Mouse (Mus musculus) hindbrain, embryonic 12.5 days (tissue): ENCODE results near the gene Klf3. TPM values are rescaled to one million over a fixed set of nuclear protein-coding genes. Genes with fewer than 3 reads are reported as not detected.
A peak's percentile ranks its signal among the peaks of the same experiment; 100 is the strongest.

Experiments
- ATAC-seq: fragments of 200-750 bp; cut with Nextera tagmentation; 2 replicates; pipeline ENCODE4 v1.8.0; 2017; ENCODE audit warnings: moderate TSS enrichment; ENCODE audit not compliant: low FRiP score
- H3K27ac ChIP-seq: fragments of 300-500 bp; sonication (generic); 2 replicates; pipeline ENCODE4 v1.5.1; 2016; ENCODE audit warnings: mild to moderate bottlenecking
- H3K27me3 ChIP-seq: fragments of 300-500 bp; sonication (generic); 2 replicates; pipeline ENCODE4 v1.6.1; 2016; ENCODE audit warnings: mild to moderate bottlenecking
- H3K36me3 ChIP-seq: fragments of 300-500 bp; sonication (generic); 2 replicates; pipeline ENCODE4 v1.6.1; 2016; ENCODE audit warnings: mild to moderate bottlenecking
- H3K4me1 ChIP-seq: fragments of 300-500 bp; sonication (generic); 2 replicates; pipeline ENCODE4 v1.6.1; 2016
- H3K4me2 ChIP-seq: fragments of 300-500 bp; sonication (generic); replicated peaks from 2 replicates; pipeline ENCODE4 v1.6.1; 2016; ENCODE audit warnings: mild to moderate bottlenecking
- H3K4me3 ChIP-seq: fragments of 300-500 bp; sonication (generic); 2 replicates; pipeline ENCODE4 v1.5.1; 2016; ENCODE audit warnings: mild to moderate bottlenecking
- H3K9ac ChIP-seq: fragments of 300-500 bp; sonication (generic); 2 replicates; pipeline ENCODE4 v1.6.1; 2016; ENCODE audit warnings: mild to moderate bottlenecking, moderate library complexity
- H3K9me3 ChIP-seq: fragments of 300-500 bp; sonication (generic); replicated peaks from 2 replicates; pipeline ENCODE4 v1.6.1; 2016; ENCODE audit warnings: mild to moderate bottlenecking
- WGBS: fragments of 180-500 bp; shearing (Covaris S2); methylation state at CpG from one replicate; pipeline ENCODE4 v1.1.7; 2016; 5-methylcytosine and 5-hydroxymethylcytosine counted together
- polyA plus RNA-seq: library from polyadenylated mRNA; unstranded; fragments of >200 nt; fragmentation: Nextera tagmentation; extraction: Ambion mirVana; gene quantifications from 2 replicates; pipeline ENCODE4 v1.2.1, GENCODE M21; 2016

Gene Klf3
- polyA plus RNA-seq, 1 experiment from 2014 or later, result 44.6 TPM

DNA sequence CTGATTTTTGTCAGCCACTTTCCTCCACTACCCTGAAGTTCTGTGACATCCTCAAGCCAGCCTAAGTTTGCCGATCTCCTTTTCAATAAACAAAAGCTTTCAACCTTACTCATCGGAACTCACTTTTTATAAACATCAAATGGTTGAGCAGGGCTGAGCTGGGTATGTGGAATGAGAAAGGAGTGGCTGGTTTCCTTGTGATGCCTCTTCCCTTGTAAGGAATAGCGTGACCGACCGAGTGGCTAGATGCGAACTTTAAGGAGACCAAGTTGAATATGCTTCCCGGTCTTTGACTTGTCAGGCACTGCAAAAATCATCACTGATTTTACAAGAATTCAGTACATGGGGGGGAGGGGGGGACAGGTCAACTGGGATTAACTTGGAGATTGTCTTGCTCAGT, 46.7 kb downstream of the Klf3 start:
- WGBS, result 87% methylated on average over 7 of the region's 7 CpGs
- H3K4me1 ChIP-seq, result no peaks in the 10 kb centered on the region
- H3K9me3 ChIP-seq, result peaks cover 7% of the 10 kb centered on the region; the same call in 1 of the 2 replicates
- H3K4me2 ChIP-seq, result no peak overlapping the region
- no peaks in the 10 kb centered on the region for H3K36me3 ChIP-seq
- no peaks in the 10 kb centered on the region for H3K27me3 ChIP-seq
- no peak for ATAC-seq
- H3K27ac ChIP-seq, result no peak overlapping the region
- H3K4me3 ChIP-seq, result no peak overlapping the region
- H3K9ac ChIP-seq, result no peak overlapping the region

GRCm38 (mm10) chr5:64852656-64853398, 49.6 kb downstream of the Klf3 start:
- H3K9me3 ChIP-seq, result peaks cover 10% of the 10 kb centered on the region; the same call in 1 of the 2 replicates
- 66% methylated on average over 5 of the region's 5 CpGs for WGBS
- no peak for ATAC-seq
- no peaks in the 10 kb centered on the region for H3K27me3 ChIP-seq
- no peak overlapping the region for H3K4me3 ChIP-seq
- H3K9ac ChIP-seq, result no peak overlapping the region
- H3K4me2 ChIP-seq, result no peak overlapping the region
- H3K4me1 ChIP-seq, result no peaks in the 10 kb centered on the region
- H3K36me3 ChIP-seq, result no peaks in the 10 kb centered on the region
- H3K27ac ChIP-seq, result no peak overlapping the region

DNA sequence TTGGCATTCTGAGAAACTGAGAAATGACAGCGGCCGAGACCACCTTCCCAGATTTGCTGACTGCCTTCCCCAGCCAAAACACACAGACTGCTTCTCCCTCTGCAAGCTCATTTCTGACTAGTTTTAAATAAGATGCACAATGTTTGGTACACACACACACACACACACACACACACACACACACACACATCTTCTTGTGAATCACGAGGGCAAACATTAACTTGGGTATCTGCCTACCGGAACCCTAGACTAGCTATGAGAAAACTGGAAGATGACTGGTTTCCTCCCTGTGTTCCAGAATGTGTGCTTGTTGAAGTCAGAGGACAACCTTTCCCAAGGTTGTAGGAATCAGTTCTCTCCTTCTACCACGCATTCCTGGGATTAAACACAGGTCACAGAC, 50.2 kb downstream of the Klf3 start:
- H3K9me3 ChIP-seq, result peaks cover 10% of the 10 kb centered on the region; the same call in 1 of the 2 replicates
- H3K27ac ChIP-seq, result no peak overlapping the region
- no peak overlapping the region for H3K4me3 ChIP-seq
- 92% methylated on average over 5 of the region's 5 CpGs for WGBS
- H3K27me3 ChIP-seq, result no peaks in the 10 kb centered on the region
- ATAC-seq, result no peak
- H3K9ac ChIP-seq, result no peak overlapping the region
- no peaks in the 10 kb centered on the region for H3K4me1 ChIP-seq
- H3K4me2 ChIP-seq, result no peak overlapping the region
- no peaks in the 10 kb centered on the region for H3K36me3 ChIP-seq

DNA sequence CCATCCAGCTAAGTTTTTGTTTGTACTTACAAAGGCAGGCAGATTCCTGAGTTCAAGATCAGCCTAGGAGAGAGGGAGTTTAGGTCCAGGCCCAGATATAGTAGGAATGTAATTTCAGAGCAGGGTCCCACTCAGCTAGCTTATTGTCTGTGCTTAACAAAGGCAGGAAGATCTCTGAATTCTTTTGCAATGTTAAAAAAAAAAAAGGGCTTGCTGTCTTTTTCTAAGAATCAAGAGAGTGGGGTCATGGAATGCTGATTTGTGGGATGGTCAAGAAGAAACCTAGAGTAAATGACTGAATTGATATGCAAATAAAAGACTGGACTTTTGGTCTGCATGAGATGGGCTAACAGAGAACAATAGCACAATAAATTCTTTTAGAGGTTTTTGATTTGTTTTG, 52.0 kb downstream of the Klf3 start:
- no peak for ATAC-seq
- Histone ChIP-seq H3K4me1 (no peaks in the 10 kb centered on the region), H3K9me3 (peaks cover 10% of the 10 kb centered on the region; the same call in 1 of the 2 replicates)

GRCm38 (mm10) chr5:64860900-64861470, 57.8 kb downstream of the Klf3 start:
- Histone ChIP-seq H3K9me3 (no peaks in the 10 kb centered on the region), H3K27ac (no peak overlapping the region), H3K4me3 (no peak overlapping the region), H3K9ac (no peak overlapping the region), H3K27me3 (no peaks in the 10 kb centered on the region), H3K36me3 (no peaks in the 10 kb centered on the region), H3K4me2 (no peak overlapping the region), H3K4me1 (peaks cover 17% of the 10 kb centered on the region; the same call in 1 of the 2 replicates)
- ATAC-seq, result no peak
- 63% methylated on average over 5 of the region's 5 CpGs for WGBS

More for the DNA sequence above, 52.0 kb downstream of the Klf3 start:
- no peak overlapping the region for H3K4me2 ChIP-seq
- no peak overlapping the region for H3K9ac ChIP-seq
- H3K36me3 ChIP-seq, result no peaks in the 10 kb centered on the region
- H3K27me3 ChIP-seq, result no peaks in the 10 kb centered on the region
- H3K27ac ChIP-seq, result no peak overlapping the region
- H3K4me3 ChIP-seq, result no peak overlapping the region

- Histone ChIP-seq H3K9me3 (no peaks in the 10 kb centered on the region), H3K9ac (no peak overlapping the region), H3K36me3 (no peaks in the 10 kb centered on the region), H3K4me2 (no peak overlapping the region), H3K4me3 (no peak overlapping the region), H3K4me1 (peaks cover 17% of the 10 kb centered on the region; the same call in 1 of the 2 replicates), H3K27ac (0 out of 2 replicates have a peak overlapping the region, but pooled peaks have one; percentile 5), H3K27me3 (no peaks in the 10 kb centered on the region)
- ATAC-seq, result no peak
- WGBS, result 68% methylated on average over 17 of the region's 17 CpGs
Measured at GRCm38 (mm10) chr5:64861471-64862199, 58.4 kb downstream of the Klf3 start.

DNA sequence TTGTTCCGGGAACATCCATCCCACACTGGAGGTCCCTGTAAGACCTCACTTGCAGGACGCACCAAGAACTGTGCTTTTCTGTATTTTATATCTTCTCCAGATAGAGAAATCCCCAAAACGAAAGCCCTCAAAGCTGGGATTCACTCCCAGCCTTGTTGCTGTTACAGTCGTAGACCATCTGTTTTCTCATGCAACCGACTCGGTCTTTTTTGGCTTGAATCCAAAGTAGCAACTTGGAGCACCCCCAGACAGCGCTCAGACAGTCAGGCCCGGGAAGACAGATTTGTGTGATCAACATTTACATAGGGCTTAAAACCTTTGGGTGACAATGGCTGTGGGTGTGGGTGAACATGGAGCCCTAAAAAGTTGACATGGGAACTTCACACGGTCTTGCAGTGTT, 59.1 kb downstream of the Klf3 start:
- H3K9ac ChIP-seq, result no peak overlapping the region
- no peak overlapping the region for H3K4me2 ChIP-seq
- H3K4me3 ChIP-seq, result no peak overlapping the region
- peaks cover 17% of the 10 kb centered on the region; the same call in 1 of the 2 replicates for H3K4me1 ChIP-seq
- H3K36me3 ChIP-seq, result no peaks in the 10 kb centered on the region
- 0 out of 2 replicates have a peak, but pooled peaks have one; percentile 19 for ATAC-seq
- H3K9me3 ChIP-seq, result no peaks in the 10 kb centered on the region
- WGBS, result 73% methylated on average over 9 of the region's 9 CpGs
- H3K27me3 ChIP-seq, result no peaks in the 10 kb centered on the region
- no peak overlapping the region for H3K27ac ChIP-seq

DNA sequence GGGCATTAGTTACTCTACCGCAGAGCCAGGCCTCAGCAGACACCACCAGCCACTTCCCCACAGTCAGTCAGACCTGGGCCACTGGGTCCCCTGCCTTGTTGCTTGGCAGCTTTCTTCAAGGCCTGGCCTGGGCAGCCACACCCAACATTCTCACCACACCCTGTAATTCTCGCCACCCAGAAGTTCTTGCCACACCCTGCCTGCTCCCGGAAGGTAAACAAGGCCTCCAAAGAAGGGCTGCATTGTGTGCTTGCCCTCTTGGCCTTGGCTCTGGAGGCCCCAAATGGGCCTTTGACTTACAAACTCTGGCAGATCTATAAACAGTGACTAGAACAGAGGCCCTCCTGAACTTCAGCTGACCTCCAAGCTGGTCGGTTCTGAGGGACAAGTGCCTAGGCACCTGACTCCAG, 61.5 kb downstream of the Klf3 start:
- H3K4me3 ChIP-seq, result no peak overlapping the region
- no peak overlapping the region for H3K27ac ChIP-seq
- no peak overlapping the region for H3K4me2 ChIP-seq
- no peaks in the 10 kb centered on the region for H3K36me3 ChIP-seq
- no peaks in the 10 kb centered on the region for H3K27me3 ChIP-seq
- H3K4me1 ChIP-seq, result peaks cover 17% of the 10 kb centered on the region; the same call in 1 of the 2 replicates
- H3K9ac ChIP-seq, result no peak overlapping the region
- WGBS, result 46% methylated on average over 4 of the region's 4 CpGs
- no peak for ATAC-seq
- 0 out of 2 replicates have a peak, but pooled peaks cover 4% of the 10 kb centered on the region for H3K9me3 ChIP-seq

DNA sequence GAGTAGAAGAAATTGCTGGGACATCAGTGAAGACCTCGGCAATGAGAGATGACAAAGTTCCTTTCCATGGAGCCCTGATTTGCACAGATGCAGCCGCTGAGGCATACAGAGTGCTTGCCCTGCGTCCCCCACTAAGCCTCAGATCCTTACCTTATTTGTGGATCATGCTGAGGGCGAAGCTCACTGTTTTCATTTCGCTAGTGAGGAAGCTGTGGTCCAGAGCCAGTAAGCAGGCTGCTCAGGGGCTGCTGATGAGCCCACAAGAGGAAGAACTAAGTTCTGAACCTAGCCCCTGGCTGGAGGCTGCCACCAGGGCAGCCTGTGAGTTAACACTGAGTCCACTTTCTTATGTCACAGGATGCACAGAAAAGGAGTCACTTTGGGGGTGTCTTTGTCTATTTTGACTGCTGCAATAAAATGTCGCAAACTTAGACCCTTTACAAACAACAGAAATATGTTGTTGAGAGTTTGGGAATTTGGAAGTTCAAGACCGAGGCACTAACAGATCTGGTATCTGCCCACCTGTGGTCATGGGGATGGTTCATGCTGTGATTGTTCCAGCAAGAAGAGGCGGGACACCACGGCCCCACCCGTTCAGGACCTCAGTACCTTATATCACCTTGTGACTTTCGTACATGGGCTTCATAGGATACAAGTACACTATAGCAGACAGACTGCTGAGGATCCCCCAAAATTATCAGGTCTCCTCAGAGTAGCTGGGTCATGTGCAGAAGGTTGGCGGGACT, 62.2 kb downstream of the Klf3 start:
- Histone ChIP-seq H3K4me2 (no peak overlapping the region), H3K9me3 (0 out of 2 replicates have a peak, but pooled peaks cover 4% of the 10 kb centered on the region), H3K4me3 (no peak overlapping the region), H3K27ac (no peak overlapping the region), H3K27me3 (no peaks in the 10 kb centered on the region), H3K4me1 (peaks cover 17% of the 10 kb centered on the region; the same call in 1 of the 2 replicates), H3K9ac (no peak overlapping the region), H3K36me3 (no peaks in the 10 kb centered on the region)
- WGBS, result 80% methylated on average over 12 of the region's 12 CpGs
- no peak for ATAC-seq

DNA sequence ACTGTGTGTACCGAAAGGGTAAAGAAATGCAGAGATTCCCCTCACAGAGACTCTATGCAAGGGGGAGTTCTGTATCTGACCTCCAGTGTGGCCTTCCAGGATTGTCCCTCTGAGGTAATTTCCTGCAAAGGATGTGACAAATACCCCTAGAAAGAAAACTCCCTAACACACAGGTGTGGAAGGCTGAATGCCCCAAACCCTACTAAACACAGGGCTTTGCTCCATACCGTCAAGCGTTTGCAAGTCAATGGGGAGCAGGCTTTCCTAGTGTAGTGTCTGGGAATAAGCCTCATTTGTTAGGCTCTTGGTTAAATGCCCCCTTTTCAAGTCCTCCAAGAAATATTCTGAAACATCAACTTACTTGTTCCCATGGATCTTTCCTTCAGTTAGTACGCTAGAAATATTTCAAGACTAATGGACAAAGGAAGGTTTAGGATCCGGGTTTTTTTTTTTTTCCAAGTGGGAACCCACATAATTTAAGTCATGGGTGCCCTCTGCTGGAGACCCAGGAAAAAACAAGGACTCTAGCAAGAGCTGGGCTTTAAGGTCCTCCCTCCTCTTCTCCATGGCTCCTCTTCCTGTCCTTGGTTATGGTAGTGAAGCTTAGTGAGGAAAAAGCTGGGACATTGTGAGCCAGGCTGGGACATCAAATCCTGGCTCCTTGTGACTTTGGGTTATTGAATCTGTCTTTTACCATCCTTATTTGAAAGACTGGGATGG, 63.3 kb downstream of the Klf3 start:
- Histone ChIP-seq H3K4me2 (no peak overlapping the region), H3K27ac (no peak overlapping the region), H3K4me3 (no peak overlapping the region), H3K4me1 (peaks cover 11% of the 10 kb centered on the region; the same call in 1 of the 2 replicates), H3K27me3 (no peaks in the 10 kb centered on the region), H3K9me3 (0 out of 2 replicates have a peak, but pooled peaks cover 4% of the 10 kb centered on the region), H3K9ac (no peak overlapping the region), H3K36me3 (no peaks in the 10 kb centered on the region)
- ATAC-seq, result no peak
- 40% methylated on average over 5 of the region's 5 CpGs for WGBS

GRCm38 (mm10) chr5:64867124-64867523, 63.9 kb downstream of the Klf3 start:
- ATAC-seq, result no peak
- Histone ChIP-seq H3K9ac (no peak overlapping the region), H3K4me1 (peaks cover 5% of the 10 kb centered on the region; the same call in 1 of the 2 replicates), H3K4me3 (no peak overlapping the region), H3K36me3 (no peaks in the 10 kb centered on the region), H3K4me2 (no peak overlapping the region), H3K27ac (no peak overlapping the region), H3K27me3 (no peaks in the 10 kb centered on the region), H3K9me3 (0 out of 2 replicates have a peak, but pooled peaks cover 4% of the 10 kb centered on the region)
- WGBS, result 66% methylated on average over 9 of the region's 9 CpGs
